Mouse (Mus musculus) myocyte (in vitro differentiated cells): Measurements from ENCODE around the gene Amz2.

Source experiments
- POLR2A ChIP-seq: IDR thresholded peaks from one replicate; pipeline ENCODE4 v1.6.1; 2011; ENCODE audit warnings: low read depth, mild to moderate bottlenecking, control low read depth, moderate library complexity; ENCODE audit not compliant: insufficient read length
- POLR2AphosphoS2 ChIP-seq: IDR thresholded peaks from one replicate; pipeline ENCODE4 v1.6.1; 2011; ENCODE audit warnings: low read depth, control low read depth; ENCODE audit not compliant: insufficient read length

DNA sequence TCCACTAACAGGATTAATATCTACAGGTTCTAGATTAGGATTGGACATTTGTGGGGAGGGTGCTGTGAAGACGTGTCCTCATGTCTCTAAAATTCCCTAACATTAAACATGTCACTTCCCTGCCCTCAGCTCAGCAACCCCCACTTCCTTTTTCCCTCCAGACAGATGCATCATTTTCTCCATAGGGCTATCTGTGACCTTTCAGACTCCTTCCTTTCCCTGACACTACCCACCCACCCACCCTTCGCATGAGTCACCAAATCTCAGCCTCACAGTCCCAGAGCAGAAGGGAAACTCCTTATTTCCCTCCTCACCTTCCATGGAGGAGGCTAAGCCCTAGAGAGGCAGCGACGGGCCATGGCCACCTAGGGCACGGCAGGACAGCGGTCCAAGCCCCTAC lies 12.1 kb upstream of the Amz2 start, which contains the start of gene 9930022D16Rik:
- TF ChIP-seq POLR2A: no peak
- no peak for TF ChIP-seq POLR2AphosphoS2
